Mouse (Mus musculus) left cerebral cortex, postnatal 14 days (tissue): Measurements from ENCODE around the gene Ankfn1. TPM values are rescaled to one million over a fixed set of nuclear protein-coding genes. Genes with fewer than 3 reads are reported as not detected.

Source experiments
- DNase-seq, 2 experiments: peaks; one replicate each; pipeline ENCODE4 v3.0.0; 2021 to 2022; ENCODE audit warnings: low spot score in 2 of 2, mixed read lengths in 1 of 2
- intact Hi-C: fragments of 180-260 bp; cut with DNase I; formaldehyde crosslinking; loops from one replicate; pipeline ENCODE4 v1.15.1; 2025
- total RNA-seq, 2 experiments: library from RNA; stranded (reverse); gene quantifications; 2 replicates each; pipeline ENCODE4 v1.2.3; 2021

Gene Ankfn1
- total RNA-seq, 2 experiments from 2014 or later = 11.7 to 17.2 TPM

- intact Hi-C loops = no loop called here
- no peak for DNase-seq
Observed at GRCm38 (mm10) chr11:89602966-89603365, 174.5 kb downstream of the Ankfn1 start.

GRCm38 (mm10) chr11:89600921-89601515, 176.4 kb downstream of the Ankfn1 start:
- intact Hi-C loops = no loop called here
- peak in 1 of 2 experiments; percentile 7 for DNase-seq

GRCm38 (mm10) chr11:89590273-89590874, 187.1 kb downstream of the Ankfn1 start:
- no peak for DNase-seq

GRCm38 (mm10) chr11:89586341-89586740, 191.1 kb downstream of the Ankfn1 start:
- intact Hi-C loops = no loop called here
- DNase-seq = no peak

More at GRCm38 (mm10) chr11:89590273-89590874, 187.1 kb downstream of the Ankfn1 start:
- intact Hi-C loops = no loop called here

- intact Hi-C loops = no loop called here
Observed at GRCm38 (mm10) chr11:89579826-89580225, 197.6 kb downstream of the Ankfn1 start.

GRCm38 (mm10) chr11:89579111-89579510, 198.3 kb downstream of the Ankfn1 start:
- intact Hi-C loops = no loop called here
- DNase-seq = no peak

More at GRCm38 (mm10) chr11:89579826-89580225, 197.6 kb downstream of the Ankfn1 start:
- DNase-seq = no peak

GRCm38 (mm10) chr11:89574269-89574838, 203.1 kb downstream of the Ankfn1 start:
- DNase-seq = no peak
- intact Hi-C loops = no loop called here

GRCm38 (mm10) chr11:89569391-89570145, 207.9 kb downstream of the Ankfn1 start:
- intact Hi-C loops = no loop called here
- no peak for DNase-seq

GRCm38 (mm10) chr11:89568246-89568645, 209.2 kb downstream of the Ankfn1 start:
- DNase-seq = no peak
- intact Hi-C loops = no loop called here

GRCm38 (mm10) chr11:89551441-89551840, 226.0 kb downstream of the Ankfn1 start:
- DNase-seq = no peak
- intact Hi-C loops = no loop called here

GRCm38 (mm10) chr11:89550921-89551320, 226.5 kb downstream of the Ankfn1 start:
- intact Hi-C loops = no loop called here
- no peak for DNase-seq

GRCm38 (mm10) chr11:89548786-89549185, 228.7 kb downstream of the Ankfn1 start:
- intact Hi-C loops = loop anchor here (10.0 kb wide), 2 partner anchors 176 to 376 kb away; no protein-coding TSS in a partner anchor
- DNase-seq = no peak

GRCm38 (mm10) chr11:89546164-89546563, 231.3 kb downstream of the Ankfn1 start:
- DNase-seq = peak; percentile 58 to 66
- intact Hi-C loops = loop anchor here (10.0 kb wide), 2 partner anchors 179 to 379 kb away; no protein-coding TSS in a partner anchor

GRCm38 (mm10) chr11:89544856-89545817, 232.3 kb downstream of the Ankfn1 start:
- peak in 1 of 2 experiments; percentile 10 for DNase-seq
- intact Hi-C loops = loop anchor here (10.0 kb wide), 2 partner anchors 180 to 380 kb away; no protein-coding TSS in a partner anchor

- intact Hi-C loops = no loop called here
- peak; percentile 26 to 64 for DNase-seq
Observed at GRCm38 (mm10) chr11:89538376-89538775, 239.1 kb downstream of the Ankfn1 start.

- intact Hi-C loops = no loop called here
- DNase-seq = no peak
Observed at GRCm38 (mm10) chr11:89527800-89528430, 249.5 kb downstream of the Ankfn1 start.

- intact Hi-C loops = no loop called here
- no peak for DNase-seq
Observed at GRCm38 (mm10) chr11:89515501-89515901, 262.0 kb downstream of the Ankfn1 start.

GRCm38 (mm10) chr11:89508675-89509324, 268.7 kb downstream of the Ankfn1 start:
- DNase-seq = no peak
- intact Hi-C loops = no loop called here
